Mouse (Mus musculus): ENCODE results near the gene Amph. TPM values are rescaled to one million over a fixed set of nuclear protein-coding genes. Genes with fewer than 3 reads are reported as not detected.

Amph gene
- total and polyA plus RNA-seq, 2 experiments from 2014 or later, result 67.8 to 118 TPM

DNA sequence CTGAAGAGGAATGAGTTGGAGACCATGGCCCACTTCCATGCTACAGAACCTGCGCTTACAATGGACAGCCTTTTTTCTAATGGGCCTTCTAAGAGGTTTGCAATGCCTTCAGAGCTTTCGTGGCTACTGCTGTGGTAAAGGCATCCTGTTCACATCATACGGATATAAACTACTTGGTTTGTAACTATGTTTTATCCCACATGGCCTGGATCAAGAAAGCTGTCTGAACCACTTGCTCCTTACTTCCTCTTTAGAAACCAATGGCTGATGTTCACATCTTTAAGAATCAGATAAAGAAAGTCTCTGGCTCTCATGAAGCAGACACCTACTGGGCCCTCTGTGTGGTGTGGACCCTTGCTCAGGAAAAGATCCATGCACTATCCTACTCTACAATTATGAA is 204.1 kb downstream of the Amph start:
- H3K27me3 ChIP-seq (ENCODE audit: insufficient read depth, low read length), result no peaks in the 10 kb centered on the region
- WGBS, result 95% methylated on average over 3 of the region's 3 CpGs
- H3K4me2 ChIP-seq (ENCODE audit: low read depth), result no peak overlapping the region
- no peaks in the 10 kb centered on the region for H3K9me3 ChIP-seq (ENCODE audit: low read length)
- H3K4me1 ChIP-seq (ENCODE audit: insufficient read depth), result no peaks in the 10 kb centered on the region
- no peak for TF ChIP-seq CTCF (IDR thresholded peaks at IDR 0.05; ENCODE audit: low read depth)
- no peak overlapping the region for H3K9ac ChIP-seq
- H3K36me3 ChIP-seq (ENCODE audit: insufficient read depth), result peaks cover 7% of the 10 kb centered on the region; the same call in 1 of the 2 replicates
- no peak overlapping the region for H3K4me3 ChIP-seq (ENCODE audit: low read depth, low read length)
- ATAC-seq, result no peak
- H3K27ac ChIP-seq (ENCODE audit: low read depth, low read length), result no peak overlapping the region
- DNase-seq, result no peak

DNA sequence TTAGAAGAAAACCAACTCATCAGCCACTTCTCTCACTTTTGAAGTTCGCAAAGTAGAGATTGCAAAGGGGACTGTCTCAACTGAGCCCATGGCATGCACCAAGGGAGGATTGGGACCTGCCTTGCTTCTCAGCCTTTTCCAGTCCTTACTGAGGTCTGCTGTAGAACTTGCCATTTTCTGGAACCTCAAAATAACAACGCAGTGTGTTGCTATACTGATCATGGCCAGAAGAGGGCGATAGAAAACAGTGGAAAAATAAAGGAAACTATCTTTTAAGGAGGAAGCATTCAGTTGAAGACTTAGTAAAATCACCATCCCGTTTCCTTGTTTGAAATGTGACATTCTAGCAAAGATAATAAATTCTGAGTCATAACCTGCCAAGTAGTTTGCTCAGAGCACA is 210.5 kb downstream of the Amph start:
- no peaks in the 10 kb centered on the region for H3K9me3 ChIP-seq (ENCODE audit: low read length)
- H3K9ac ChIP-seq, result no peak overlapping the region
- H3K4me3 ChIP-seq (ENCODE audit: low read depth, low read length), result no peak overlapping the region
- peak; percentile 77 for DNase-seq
- no peaks in the 10 kb centered on the region for H3K36me3 ChIP-seq (ENCODE audit: insufficient read depth)
- no peaks in the 10 kb centered on the region for H3K27me3 ChIP-seq (ENCODE audit: insufficient read depth, low read length)
- H3K4me1 ChIP-seq (ENCODE audit: insufficient read depth), result no peaks in the 10 kb centered on the region
- H3K4me2 ChIP-seq (ENCODE audit: low read depth), result no peak overlapping the region
- ATAC-seq, result peak; percentile 38
- no peak overlapping the region for H3K27ac ChIP-seq (ENCODE audit: low read depth, low read length)
- WGBS, result 29% methylated on average over 4 of the region's 4 CpGs
- peak; percentile 84 for TF ChIP-seq CTCF (IDR thresholded peaks at IDR 0.05; ENCODE audit: low read depth)

DNA sequence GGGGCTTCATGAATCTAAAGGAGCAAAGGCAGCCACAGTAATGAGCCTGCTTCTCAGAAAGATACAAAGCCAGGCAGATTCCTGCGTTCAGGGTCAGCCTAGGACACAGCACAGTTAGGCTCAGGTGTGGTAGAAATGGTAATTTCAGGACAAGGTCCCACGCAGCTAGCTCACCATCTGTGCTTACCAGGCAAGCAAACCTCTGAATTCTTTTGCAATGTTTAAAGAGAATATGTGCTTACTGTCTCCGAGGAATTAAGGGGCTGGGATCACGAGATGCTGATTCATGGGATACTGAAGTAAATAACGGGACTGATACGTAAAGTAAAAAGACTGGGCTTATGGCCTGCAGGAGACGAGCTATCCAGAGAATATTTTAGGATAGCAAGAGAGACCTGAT is 212.6 kb downstream of the Amph start:
- Histone ChIP-seq H3K9ac (no peak overlapping the region), H3K4me2 (ENCODE audit: low read depth) (no peak overlapping the region), H3K27ac (ENCODE audit: low read depth, low read length) (no peak overlapping the region), H3K9me3 (ENCODE audit: low read length) (no peaks in the 10 kb centered on the region), H3K4me1 (ENCODE audit: insufficient read depth) (no peaks in the 10 kb centered on the region), H3K36me3 (ENCODE audit: insufficient read depth) (no peaks in the 10 kb centered on the region), H3K4me3 (ENCODE audit: low read depth, low read length) (no peak overlapping the region), H3K27me3 (ENCODE audit: insufficient read depth, low read length) (no peaks in the 10 kb centered on the region)
- ATAC-seq, result no peak
- no peak for DNase-seq
- 78% methylated on average over 7 of the region's 7 CpGs for WGBS
- TF ChIP-seq CTCF (IDR thresholded peaks at IDR 0.05; ENCODE audit: low read depth), result no peak

DNA sequence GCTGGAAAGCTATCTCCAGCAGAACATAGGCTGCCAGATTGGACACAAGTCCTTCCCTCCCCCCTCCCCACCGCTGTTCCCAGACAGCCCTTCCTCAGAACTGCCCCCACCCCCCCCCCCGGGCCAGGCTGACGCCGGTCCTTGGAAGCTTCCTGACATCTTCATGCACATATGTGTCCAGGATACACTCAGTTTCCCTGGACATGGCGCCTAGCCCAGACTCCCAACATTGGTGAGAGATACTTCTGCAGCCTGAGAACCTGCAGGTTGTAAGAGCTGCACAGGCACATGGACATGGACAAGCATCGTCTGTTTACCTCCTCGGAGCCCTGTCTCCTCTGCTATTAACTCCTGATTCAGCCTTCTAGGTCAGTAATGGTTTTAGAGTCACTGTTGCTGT is 213.1 kb downstream of the Amph start:
- Histone ChIP-seq H3K9me3 (ENCODE audit: low read length) (no peaks in the 10 kb centered on the region), H3K4me3 (ENCODE audit: low read depth, low read length) (no peak overlapping the region), H3K9ac (no peak overlapping the region), H3K27ac (ENCODE audit: low read depth, low read length) (no peak overlapping the region), H3K36me3 (ENCODE audit: insufficient read depth) (no peaks in the 10 kb centered on the region), H3K27me3 (ENCODE audit: insufficient read depth, low read length) (no peaks in the 10 kb centered on the region), H3K4me1 (ENCODE audit: insufficient read depth) (no peaks in the 10 kb centered on the region), H3K4me2 (ENCODE audit: low read depth) (no peak overlapping the region)
- DNase-seq (no peak), ATAC-seq (no peak)
- TF ChIP-seq CTCF (IDR thresholded peaks at IDR 0.05; ENCODE audit: low read depth), result no peak
- WGBS, result 72% methylated on average over 7 of the region's 7 CpGs

DNA sequence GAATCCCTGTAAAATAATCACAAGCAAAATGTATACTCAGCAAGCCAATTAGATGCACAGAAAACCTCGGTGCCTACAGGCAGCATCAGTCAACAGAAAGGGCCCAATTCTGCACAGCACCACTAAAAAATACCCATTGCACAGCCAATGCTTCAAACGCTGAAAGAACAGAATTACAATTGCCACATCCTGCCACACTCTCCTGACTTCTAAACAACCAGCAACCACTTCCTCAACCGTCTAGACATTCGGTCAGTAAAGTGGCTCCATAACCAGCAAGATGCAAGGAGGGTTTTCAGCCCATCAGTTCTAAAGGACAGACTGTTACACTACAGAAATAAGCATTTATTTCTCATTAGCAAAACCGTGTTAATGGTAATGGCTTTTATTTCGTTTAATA is 214.1 kb downstream of the Amph start:
- H3K4me3 ChIP-seq (ENCODE audit: low read depth, low read length), result no peak overlapping the region
- WGBS, result 89% methylated on average over 6 of the region's 6 CpGs
- no peaks in the 10 kb centered on the region for H3K36me3 ChIP-seq (ENCODE audit: insufficient read depth)
- no peak overlapping the region for H3K27ac ChIP-seq (ENCODE audit: low read depth, low read length)
- DNase-seq (no peak), ATAC-seq (no peak)
- no peaks in the 10 kb centered on the region for H3K9me3 ChIP-seq (ENCODE audit: low read length)
- no peaks in the 10 kb centered on the region for H3K4me1 ChIP-seq (ENCODE audit: insufficient read depth)
- no peaks in the 10 kb centered on the region for H3K27me3 ChIP-seq (ENCODE audit: insufficient read depth, low read length)
- no peak overlapping the region for H3K4me2 ChIP-seq (ENCODE audit: low read depth)
- no peak for TF ChIP-seq CTCF (IDR thresholded peaks at IDR 0.05; ENCODE audit: low read depth)
- no peak overlapping the region for H3K9ac ChIP-seq

DNA sequence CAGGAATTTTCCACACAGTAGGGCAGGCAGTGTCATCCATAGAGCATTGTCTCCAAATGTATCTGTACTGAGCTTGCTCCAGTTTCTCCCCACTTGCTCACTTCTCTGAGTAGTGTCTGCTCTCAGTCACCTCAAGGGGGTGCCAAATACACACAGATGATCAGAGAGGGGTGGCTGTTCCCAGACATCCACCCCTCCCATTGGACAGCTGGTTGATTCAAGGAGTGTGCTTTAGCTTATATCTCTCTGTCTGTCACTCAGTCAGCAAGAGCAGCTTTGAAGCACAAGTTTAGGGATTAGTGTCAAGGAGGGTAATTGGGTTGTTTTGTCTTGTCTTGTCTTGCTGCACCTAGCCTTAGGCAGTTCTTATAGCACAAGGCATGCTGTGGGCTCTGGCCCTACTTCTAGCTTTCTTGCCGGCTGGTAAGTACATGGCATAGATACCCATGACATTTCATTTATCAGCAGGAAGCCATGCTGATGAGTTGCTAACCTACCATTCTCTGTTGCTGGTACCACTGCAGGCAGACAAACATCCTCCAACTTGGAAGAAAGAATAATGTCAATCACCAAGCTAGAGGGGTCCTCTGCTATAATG is 229.8 kb downstream of the Amph start:
- Histone ChIP-seq H3K9me3 (ENCODE audit: low read length) (no peaks in the 10 kb centered on the region), H3K27me3 (ENCODE audit: insufficient read depth, low read length) (no peaks in the 10 kb centered on the region), H3K4me3 (ENCODE audit: low read depth, low read length) (no peak overlapping the region), H3K9ac (no peak overlapping the region), H3K27ac (ENCODE audit: low read depth, low read length) (no peak overlapping the region), H3K4me1 (ENCODE audit: insufficient read depth) (no peaks in the 10 kb centered on the region), H3K36me3 (ENCODE audit: insufficient read depth) (no peaks in the 10 kb centered on the region), H3K4me2 (ENCODE audit: low read depth) (no peak overlapping the region)
- 59% methylated on average over 1 of the region's 1 CpGs for WGBS
- peak; percentile 74 for TF ChIP-seq CTCF (IDR thresholded peaks at IDR 0.05; ENCODE audit: low read depth)
- DNase-seq (peak; percentile 66), ATAC-seq (peak; percentile 94)

DNA sequence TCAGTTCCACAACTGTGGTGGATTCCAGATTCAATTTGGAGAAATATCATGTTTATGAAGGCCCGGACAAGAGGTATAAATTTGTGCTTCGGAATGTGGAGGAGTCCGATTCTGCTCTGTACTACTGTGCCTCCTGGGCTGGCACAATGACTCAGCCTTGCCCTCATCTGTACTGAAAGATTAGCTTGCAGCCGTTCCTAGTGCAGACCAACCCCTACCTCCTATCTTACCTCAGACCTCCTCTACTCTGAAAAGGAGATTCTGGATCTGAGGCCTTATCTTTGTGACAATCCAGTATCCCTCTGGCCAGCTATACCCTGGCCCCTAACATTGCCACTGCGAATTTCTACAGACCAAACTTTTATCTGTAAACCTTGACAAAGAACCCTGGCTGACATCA is 230.3 kb downstream of the Amph start:
- H3K27ac ChIP-seq (ENCODE audit: low read depth, low read length), result no peak overlapping the region
- no peak overlapping the region for H3K4me3 ChIP-seq (ENCODE audit: low read depth, low read length)
- H3K27me3 ChIP-seq (ENCODE audit: insufficient read depth, low read length), result no peaks in the 10 kb centered on the region
- no peaks in the 10 kb centered on the region for H3K4me1 ChIP-seq (ENCODE audit: insufficient read depth)
- no peak for TF ChIP-seq CTCF (IDR thresholded peaks at IDR 0.05; ENCODE audit: low read depth)
- no peak for DNase-seq
- WGBS, result 93% methylated on average over 5 of the region's 5 CpGs
- no peak for ATAC-seq
- H3K9ac ChIP-seq, result no peak overlapping the region
- H3K9me3 ChIP-seq (ENCODE audit: low read length), result no peaks in the 10 kb centered on the region
- H3K4me2 ChIP-seq (ENCODE audit: low read depth), result no peak overlapping the region
- no peaks in the 10 kb centered on the region for H3K36me3 ChIP-seq (ENCODE audit: insufficient read depth)

Measured in forebrain, postnatal 0 days (tissue).